Comparison of ENCODE assay signal across 8 mouse cellular contexts in genomic region chr3:144664363-144665299, GRCm38 (mm10). TPM values are rescaled to one million over a fixed set of nuclear protein-coding genes. Genes with fewer than 3 reads are reported as not detected.
DNase-seq lines count a peak whose midpoint lies in the region; ATAC-seq and TF ChIP-seq lines count a peak whose summit lies in the region.

No protein-coding gene starts in this region.

- no peaks in the 10 kb centered on the region for H3K36me3 ChIP-seq in intestine, embryonic 14.5 days (ENCODE audit: control insufficient read depth, insufficient read depth, low read length)
- H3K36me3 ChIP-seq in lung, postnatal 0 days (ENCODE audit: insufficient read depth, low read length) = no peaks in the 10 kb centered on the region

- WGBS in intestine, embryonic 14.5 days = 35% methylated on average over 22 of the region's 22 CpGs
- WGBS in lung, postnatal 0 days = 21% methylated on average over 22 of the region's 22 CpGs

- H3K4me1 ChIP-seq in intestine, embryonic 14.5 days (replicated peaks; ENCODE audit: control insufficient read depth, insufficient read depth, low read length) = peaks cover 5% of the 10 kb centered on the region
- H3K4me1 ChIP-seq in lung, postnatal 0 days (ENCODE audit: insufficient read depth, low read depth, low read length) = no peaks in the 10 kb centered on the region; the same call in 1 of the 2 replicates

- peak overlapping the region; percentile 11; the same call in 1 of the 2 replicates for H3K4me2 ChIP-seq in intestine, embryonic 14.5 days (ENCODE audit: low read length)
- H3K4me2 ChIP-seq in lung, postnatal 0 days (replicated peaks; ENCODE audit: low read depth, low read length) = peak overlapping the region; percentile 22

- peak; percentile 14 to 25 for DNase-seq in cerebellum, postnatal 14 days
- DNase-seq in cerebellum, postnatal 36 days = no peak
- DNase-seq in gastrocnemius, postnatal 25 days = peak; percentile 66
- DNase-seq in intestine, embryonic 14.5 days (ENCODE audit: low spot score) = no peak
- peak; percentile 55 for DNase-seq in lung, postnatal 0 days (ENCODE audit: low spot score)
- peak; percentile 75 for DNase-seq in urinary bladder, postnatal 14 days (ENCODE audit: low spot score)
- DNase-seq in frontal cortex, postnatal 14 days (ENCODE audit: low spot score in 2 of 2) = no peak
- DNase-seq in right cerebral cortex, postnatal 10 days (ENCODE audit: low spot score in 2 of 2) = no peak

- ATAC-seq in intestine, embryonic 14.5 days (replicated peaks; ENCODE audit: low FRiP score, low TSS enrichment, low read depth) = 0 out of 2 replicates have a peak, but pooled peaks have one; percentile 43
- peak; percentile 59 for ATAC-seq in lung, postnatal 0 days

- H3K27ac ChIP-seq in intestine, embryonic 14.5 days (ENCODE audit: low read depth) = no peak overlapping the region
- H3K27ac ChIP-seq in lung, postnatal 0 days (ENCODE audit: low read length) = no peak overlapping the region

- no peaks in the 10 kb centered on the region for H3K27me3 ChIP-seq in intestine, embryonic 14.5 days (replicated peaks; ENCODE audit: control insufficient read depth, insufficient read depth, low read length)
- no peaks in the 10 kb centered on the region for H3K27me3 ChIP-seq in lung, postnatal 0 days (replicated peaks; ENCODE audit: insufficient read depth, low read length)

- H3K9ac ChIP-seq in intestine, embryonic 14.5 days (ENCODE audit: low read length) = no peak overlapping the region
- no peak overlapping the region for H3K9ac ChIP-seq in lung, postnatal 0 days (replicated peaks; ENCODE audit: low read depth)

- no peak for TF ChIP-seq EP300 in lung, postnatal 0 days (IDR thresholded peaks at IDR 0.05)

- H3K4me3 ChIP-seq in intestine, embryonic 14.5 days (ENCODE audit: low read depth, low read length) = no peak overlapping the region
- H3K4me3 ChIP-seq in lung, postnatal 0 days (ENCODE audit: low read depth, low read length) = no peak overlapping the region

- TF ChIP-seq CTCF in lung, postnatal 0 days (IDR thresholded peaks at IDR 0.05) = no peak

- H3K9me3 ChIP-seq in intestine, embryonic 14.5 days (ENCODE audit: control insufficient read depth, low read length) = no peaks in the 10 kb centered on the region
- H3K9me3 ChIP-seq in lung, postnatal 0 days (ENCODE audit: low read length) = no peaks in the 10 kb centered on the region

RNA-seq across cellular contexts. Expression of gene Sh3glb1, which starts 55.5 kb away (rescaled TPM):
- total RNA-seq in gastrocnemius, postnatal 25 days (2021) = 100 to 1,000 TPM; 289 to 299 TPM
- polyA plus RNA-seq in intestine, embryonic 14.5 days (2014; fragmentation: Nextera tagmentation; extraction: Ambion mirVana) = 93.4 and 95.3 TPM in 2 replicates
- 173 and 175 TPM in 2 replicates for polyA plus RNA-seq in lung, postnatal 0 days (2015; fragmentation: Nextera tagmentation; extraction: Ambion mirVana)

Comparison
In these comparisons a context has a peak if more than half of its experiments do, and no peak if none do; other contexts are left out.
1. DNase-seq: peak in cerebellum, postnatal 14 days (2 of 2), gastrocnemius, postnatal 25 days (single experiment), lung, postnatal 0 days (single experiment) and urinary bladder, postnatal 14 days (single experiment); none in cerebellum, postnatal 36 days (0 of 2), intestine, embryonic 14.5 days (single experiment), frontal cortex, postnatal 14 days (0 of 2) and right cerebral cortex, postnatal 10 days (0 of 2).